Mouse (Mus musculus): Measurements from ENCODE around the gene Hsp90aa1.

DNA sequence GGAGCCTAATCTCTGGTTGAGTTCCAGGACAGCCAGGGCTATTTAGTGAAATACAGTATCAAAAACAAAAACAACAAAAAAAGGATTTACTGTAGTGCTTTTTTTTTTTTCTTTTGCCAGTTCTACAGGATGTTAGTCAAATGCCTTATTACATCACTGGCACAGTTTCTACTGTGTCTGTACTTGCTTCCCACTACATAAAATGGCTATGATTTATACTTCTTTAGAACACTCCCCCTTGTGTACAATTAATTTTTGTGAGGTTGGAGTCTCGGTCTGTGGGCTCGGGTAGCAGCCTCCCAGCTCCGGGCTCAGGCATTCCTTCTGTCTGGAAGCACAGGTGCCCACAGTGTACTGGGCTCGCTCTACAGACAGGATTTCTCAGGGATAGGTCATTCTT, 34.1 kb upstream of the Hsp90aa1 start:
- TF ChIP-seq CTCF (IDR thresholded peaks at IDR 0.05; ENCODE audit: low read depth, low read length) = no peak
- no peak for TF ChIP-seq POLR2A (IDR thresholded peaks at IDR 0.05; ENCODE audit: insufficient read depth, low read length)

Data from ES-Bruce4 (cell line).